Mouse (Mus musculus): Measurements from ENCODE around the gene Dnmt1. TPM values are rescaled to one million over a fixed set of nuclear protein-coding genes. Genes with fewer than 3 reads are reported as not detected.

Gene Dnmt1
- total and polyA plus RNA-seq, 2 experiments from 2014 or later: 39.9 to 101 TPM

DNA sequence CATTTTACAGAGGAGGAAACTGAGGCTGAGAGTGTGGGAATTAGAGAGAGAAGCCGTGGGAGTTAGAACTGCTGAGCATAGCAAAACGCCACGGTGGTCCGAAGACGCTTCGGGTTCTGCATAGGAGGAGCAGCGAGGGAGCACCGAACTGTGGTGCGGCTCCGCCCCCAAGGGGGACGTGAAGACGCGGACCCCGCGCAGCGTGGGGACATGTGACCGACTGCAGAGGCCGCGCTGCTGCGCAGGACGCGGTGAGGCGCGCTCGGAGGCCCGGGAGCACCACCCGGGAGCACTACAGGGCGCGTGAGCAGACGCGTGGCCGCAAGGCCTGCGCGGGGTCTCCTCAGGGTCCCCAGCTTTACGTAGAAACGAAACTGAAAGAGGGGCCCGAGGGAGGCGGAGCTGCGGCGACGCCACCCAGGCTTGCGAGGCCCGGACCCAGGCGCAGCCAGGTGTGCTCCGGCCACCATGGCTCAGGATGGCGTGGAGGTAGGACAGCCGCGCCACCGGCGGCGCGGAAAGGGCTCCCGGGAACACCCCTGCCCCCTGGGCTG is 91.2 kb downstream of the Dnmt1 start, which contains the start of gene A230050P20Rik:
A230050P20Rik (plus strand) TSS at position 195 of the 554 bp plus-strand sequence.
- peak within 1 kb of the TSS; percentile 64 for H3K4me2 ChIP-seq (ENCODE audit: low read depth)
- H3K9me3 ChIP-seq (ENCODE audit: low read length): no peaks in the 10 kb centered on the region
- no peaks in the 10 kb centered on the region for H3K4me1 ChIP-seq (ENCODE audit: insufficient read depth)
- DNase-seq (peak; percentile 66), ATAC-seq (peak; percentile 86)
- H3K36me3 ChIP-seq (ENCODE audit: insufficient read depth): no peaks in the 10 kb centered on the region
- peak within 1 kb of the TSS; percentile 46 for H3K4me3 ChIP-seq (ENCODE audit: low read depth, low read length)
- no peak within 1 kb of the TSS for H3K27ac ChIP-seq (ENCODE audit: low read depth, low read length)
- no peak for TF ChIP-seq CTCF (IDR thresholded peaks at IDR 0.05; ENCODE audit: low read depth)
- peaks cover 34% of the 10 kb centered on the region for H3K27me3 ChIP-seq (ENCODE audit: insufficient read depth, low read length)
- WGBS: 11% methylated on average over 51 of the region's 53 CpGs
- peak within 1 kb of the TSS; percentile 51 for H3K9ac ChIP-seq

- no peak for DNase-seq
- no peak overlapping the region for H3K9ac ChIP-seq
- H3K4me1 ChIP-seq (ENCODE audit: insufficient read depth): no peaks in the 10 kb centered on the region
- no peak overlapping the region for H3K4me3 ChIP-seq (ENCODE audit: low read depth, low read length)
- peaks cover 34% of the 10 kb centered on the region for H3K27me3 ChIP-seq (ENCODE audit: insufficient read depth, low read length)
- no peaks in the 10 kb centered on the region for H3K9me3 ChIP-seq (ENCODE audit: low read length)
- no peak overlapping the region for H3K27ac ChIP-seq (ENCODE audit: low read depth, low read length)
- H3K36me3 ChIP-seq (ENCODE audit: insufficient read depth): no peaks in the 10 kb centered on the region
- no peak overlapping the region for H3K4me2 ChIP-seq (ENCODE audit: low read depth)
- 57% methylated on average over 3 of the region's 3 CpGs for WGBS
- no peak for ATAC-seq
- no peak for TF ChIP-seq CTCF (IDR thresholded peaks at IDR 0.05; ENCODE audit: low read depth)
Observed at GRCm38 (mm10) chr9:20866879-20867278, 92.8 kb downstream of the Dnmt1 start.

GRCm38 (mm10) chr9:20862225-20862624 is 97.5 kb downstream of the Dnmt1 start:
- H3K36me3 ChIP-seq (ENCODE audit: insufficient read depth): no peaks in the 10 kb centered on the region
- TF ChIP-seq CTCF (IDR thresholded peaks at IDR 0.05; ENCODE audit: low read depth): no peak
- H3K9me3 ChIP-seq (ENCODE audit: low read length): no peaks in the 10 kb centered on the region
- 0 out of 2 replicates have a peak, but pooled peaks cover 5% of the 10 kb centered on the region for H3K27me3 ChIP-seq (ENCODE audit: insufficient read depth, low read length)
- H3K9ac ChIP-seq: no peak overlapping the region
- ATAC-seq (no peak), DNase-seq (no peak)
- H3K4me3 ChIP-seq (ENCODE audit: low read depth, low read length): no peak overlapping the region
- WGBS: 58% methylated on average over 4 of the region's 4 CpGs
- no peak overlapping the region for H3K4me2 ChIP-seq (ENCODE audit: low read depth)
- H3K27ac ChIP-seq (ENCODE audit: low read depth, low read length): no peak overlapping the region
- no peaks in the 10 kb centered on the region for H3K4me1 ChIP-seq (ENCODE audit: insufficient read depth)

DNA sequence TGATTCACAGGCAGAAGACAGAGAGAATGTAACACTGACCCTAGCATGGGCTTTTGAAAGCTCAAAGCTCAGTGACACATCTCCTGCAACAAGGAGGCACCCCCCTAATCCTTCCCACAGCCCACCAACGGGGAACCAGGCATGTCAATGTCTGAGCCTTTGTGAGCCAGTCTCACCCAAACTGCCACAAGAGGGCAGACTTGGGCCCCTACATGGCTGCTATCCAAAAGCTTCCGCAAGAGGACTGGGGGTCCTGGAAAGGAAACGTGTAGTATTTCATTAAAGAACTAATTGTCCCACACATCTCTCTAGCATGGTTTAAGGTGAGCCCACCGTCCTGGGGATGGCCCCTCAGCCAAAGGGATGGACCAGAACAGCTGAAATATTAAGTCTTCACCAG is 97.9 kb downstream of the Dnmt1 start:
- DNase-seq (peak; percentile 55), ATAC-seq (no peak)
- H3K9ac ChIP-seq: no peak overlapping the region
- no peaks in the 10 kb centered on the region for H3K36me3 ChIP-seq (ENCODE audit: insufficient read depth)
- no peak overlapping the region for H3K4me2 ChIP-seq (ENCODE audit: low read depth)
- H3K27ac ChIP-seq (ENCODE audit: low read depth, low read length): no peak overlapping the region
- peak; percentile 64 for TF ChIP-seq CTCF (IDR thresholded peaks at IDR 0.05; ENCODE audit: low read depth)
- H3K4me3 ChIP-seq (ENCODE audit: low read depth, low read length): no peak overlapping the region
- H3K4me1 ChIP-seq (ENCODE audit: insufficient read depth): no peaks in the 10 kb centered on the region
- H3K27me3 ChIP-seq (ENCODE audit: insufficient read depth, low read length): 0 out of 2 replicates have a peak, but pooled peaks cover 5% of the 10 kb centered on the region
- 6% methylated on average over 4 of the region's 4 CpGs for WGBS
- H3K9me3 ChIP-seq (ENCODE audit: low read length): no peaks in the 10 kb centered on the region

GRCm38 (mm10) chr9:20859926-20860325 is 99.8 kb downstream of the Dnmt1 start:
- no peak overlapping the region for H3K4me2 ChIP-seq (ENCODE audit: low read depth)
- ATAC-seq: no peak

More at GRCm38 (mm10) chr9:20859926-20860325, 99.8 kb downstream of the Dnmt1 start:
- 50% methylated on average over 6 of the region's 6 CpGs for WGBS
- H3K4me1 ChIP-seq (ENCODE audit: insufficient read depth): no peaks in the 10 kb centered on the region
- H3K9me3 ChIP-seq (ENCODE audit: low read length): no peaks in the 10 kb centered on the region
- DNase-seq: no peak
- no peaks in the 10 kb centered on the region for H3K36me3 ChIP-seq (ENCODE audit: insufficient read depth)
- TF ChIP-seq CTCF (IDR thresholded peaks at IDR 0.05; ENCODE audit: low read depth): peak; percentile 5; the same call in 1 of the 2 replicates
- no peak overlapping the region for H3K27ac ChIP-seq (ENCODE audit: low read depth, low read length)
- 0 out of 2 replicates have a peak, but pooled peaks cover 3% of the 10 kb centered on the region for H3K27me3 ChIP-seq (ENCODE audit: insufficient read depth, low read length)
- H3K9ac ChIP-seq: no peak overlapping the region
- H3K4me3 ChIP-seq (ENCODE audit: low read depth, low read length): no peak overlapping the region

Small RNAs within 50 kb of the gene (microRNA-seq; reads per million reads assigned to microRNA genes)
- gene Mir7081: 0.39 to 0.85 reads per million in 2 experiments

Other genes with a start within 250 kb of the Dnmt1 start
- 251 and 263 TPM in 2 replicates for gene Olfm2, start 213.5 kb downstream of the Dnmt1 start, total RNA-seq (2014; rRNA removed)
- 210 and 249 TPM in 2 replicates for gene Olfm2, start 213.5 kb downstream of the Dnmt1 start, polyA plus RNA-seq (2015; fragmentation: Nextera tagmentation; extraction: Ambion mirVana)
- 1.2 and 3.7 TPM in 2 replicates for gene Col5a3, start 144.8 kb downstream of the Dnmt1 start, total RNA-seq (2014; rRNA removed)
- 0.40 TPM in 2 replicates for gene Col5a3, start 144.8 kb downstream of the Dnmt1 start, polyA plus RNA-seq (2015; fragmentation: Nextera tagmentation; extraction: Ambion mirVana)
- gene Rdh8, start 141.4 kb downstream of the Dnmt1 start, total RNA-seq (2014; rRNA removed): not detected in 2 replicates
- gene Rdh8, start 141.4 kb downstream of the Dnmt1 start, polyA plus RNA-seq (2015; fragmentation: Nextera tagmentation; extraction: Ambion mirVana): not detected in 2 replicates
- 18.0 and 22.1 TPM in 2 replicates for gene A230050P20Rik, start 91.2 kb downstream of the Dnmt1 start, total RNA-seq (2014; rRNA removed)
- 5.0 and 19.6 TPM in 2 replicates for gene A230050P20Rik, start 91.2 kb downstream of the Dnmt1 start, polyA plus RNA-seq (2015; fragmentation: Nextera tagmentation; extraction: Ambion mirVana)
- 8.6 and 13.8 TPM in 2 replicates for gene Angptl6, start 80.2 kb downstream of the Dnmt1 start, total RNA-seq (2014; rRNA removed)
- gene Angptl6, start 80.2 kb downstream of the Dnmt1 start, polyA plus RNA-seq (2015; fragmentation: Nextera tagmentation; extraction: Ambion mirVana): 16.4 and 20.6 TPM in 2 replicates
- 55.5 and 72.4 TPM in 2 replicates for gene Ppan, start 71.7 kb downstream of the Dnmt1 start, total RNA-seq (2014; rRNA removed)
- 40.7 and 43.1 TPM in 2 replicates for gene Ppan, start 71.7 kb downstream of the Dnmt1 start, polyA plus RNA-seq (2015; fragmentation: Nextera tagmentation; extraction: Ambion mirVana)
- gene Eif3g, start 61.3 kb downstream of the Dnmt1 start, total RNA-seq (2014; rRNA removed): 129 and 137 TPM in 2 replicates
- 232 and 242 TPM in 2 replicates for gene Eif3g, start 61.3 kb downstream of the Dnmt1 start, polyA plus RNA-seq (2015; fragmentation: Nextera tagmentation; extraction: Ambion mirVana)
- gene S1pr2, start 16.9 kb upstream of the Dnmt1 start, total RNA-seq (2014; rRNA removed): 3.7 and 4.0 TPM in 2 replicates
- 5.1 and 5.7 TPM in 2 replicates for gene S1pr2, start 16.9 kb upstream of the Dnmt1 start, polyA plus RNA-seq (2015; fragmentation: Nextera tagmentation; extraction: Ambion mirVana)
- gene Mrpl4, start 42.9 kb upstream of the Dnmt1 start, total RNA-seq (2014; rRNA removed): 59.9 and 77.8 TPM in 2 replicates
- gene Mrpl4, start 42.9 kb upstream of the Dnmt1 start, polyA plus RNA-seq (2015; fragmentation: Nextera tagmentation; extraction: Ambion mirVana): 101 and 111 TPM in 2 replicates
- 3.2 and 3.7 TPM in 2 replicates for gene Icam1, start 56.1 kb upstream of the Dnmt1 start, total RNA-seq (2014; rRNA removed)
- gene Icam1, start 56.1 kb upstream of the Dnmt1 start, polyA plus RNA-seq (2015; fragmentation: Nextera tagmentation; extraction: Ambion mirVana): 3.1 and 3.6 TPM in 2 replicates
- gene Icam4, start 69.5 kb upstream of the Dnmt1 start, total RNA-seq (2014; rRNA removed): not detected in 2 replicates
- gene Icam4, start 69.5 kb upstream of the Dnmt1 start, polyA plus RNA-seq (2015; fragmentation: Nextera tagmentation; extraction: Ambion mirVana): not detected in 2 replicates
- gene Icam5, start 72.2 kb upstream of the Dnmt1 start, total RNA-seq (2014; rRNA removed): 17.2 and 19.4 TPM in 2 replicates
- gene Icam5, start 72.2 kb upstream of the Dnmt1 start, polyA plus RNA-seq (2015; fragmentation: Nextera tagmentation; extraction: Ambion mirVana): 8.2 and 10.3 TPM in 2 replicates
- gene Zglp1, start 107.2 kb upstream of the Dnmt1 start, total RNA-seq (2014; rRNA removed): not detected in 2 replicates
- gene Zglp1, start 107.2 kb upstream of the Dnmt1 start, polyA plus RNA-seq (2015; fragmentation: Nextera tagmentation; extraction: Ambion mirVana): 0.56 and 0.84 TPM in 2 replicates
- 1.5 and 2.6 TPM in 2 replicates for gene Gm49373, start 113.2 kb upstream of the Dnmt1 start, total RNA-seq (2014; rRNA removed)
- 0.74 and 0.79 TPM in 2 replicates for gene Gm49373, start 113.2 kb upstream of the Dnmt1 start, polyA plus RNA-seq (2015; fragmentation: Nextera tagmentation; extraction: Ambion mirVana)
- 63.2 and 69.2 TPM in 2 replicates for gene Fdx1l, start 113.7 kb upstream of the Dnmt1 start, total RNA-seq (2014; rRNA removed)
- gene Fdx1l, start 113.7 kb upstream of the Dnmt1 start, polyA plus RNA-seq (2015; fragmentation: Nextera tagmentation; extraction: Ambion mirVana): 79.4 and 94.9 TPM in 2 replicates
- gene Gm38431, start 132.1 kb upstream of the Dnmt1 start, total RNA-seq (2014; rRNA removed): 0.43 and 3.4 TPM in 2 replicates
- 0.34 and 0.44 TPM in 2 replicates for gene Gm38431, start 132.1 kb upstream of the Dnmt1 start, polyA plus RNA-seq (2015; fragmentation: Nextera tagmentation; extraction: Ambion mirVana)
- gene Raver1, start 132.1 kb upstream of the Dnmt1 start, total RNA-seq (2014; rRNA removed): 24.5 and 40.3 TPM in 2 replicates
- gene Raver1, start 132.1 kb upstream of the Dnmt1 start, polyA plus RNA-seq (2015; fragmentation: Nextera tagmentation; extraction: Ambion mirVana): 23.2 and 24.3 TPM in 2 replicates
- gene Tyk2, start 171.4 kb upstream of the Dnmt1 start, total RNA-seq (2014; rRNA removed): 9.4 and 11.0 TPM in 2 replicates
- 3.8 and 5.0 TPM in 2 replicates for gene Tyk2, start 171.4 kb upstream of the Dnmt1 start, polyA plus RNA-seq (2015; fragmentation: Nextera tagmentation; extraction: Ambion mirVana)
- gene Cdc37, start 190.1 kb upstream of the Dnmt1 start, total RNA-seq (2014; rRNA removed): 39.5 and 42.1 TPM in 2 replicates
- gene Cdc37, start 190.1 kb upstream of the Dnmt1 start, polyA plus RNA-seq (2015; fragmentation: Nextera tagmentation; extraction: Ambion mirVana): 186 and 191 TPM in 2 replicates
- 19.8 and 20.0 TPM in 2 replicates for gene Pde4a, start 205.8 kb upstream of the Dnmt1 start, total RNA-seq (2014; rRNA removed)
- gene Pde4a, start 205.8 kb upstream of the Dnmt1 start, polyA plus RNA-seq (2015; fragmentation: Nextera tagmentation; extraction: Ambion mirVana): 26.2 and 41.6 TPM in 2 replicates

All from forebrain, postnatal 0 days (tissue).